Mouse (Mus musculus) gastrocnemius, postnatal 4 days (tissue): Measurements from ENCODE around the gene Sept5. TPM values are rescaled to one million over a fixed set of nuclear protein-coding genes. Genes with fewer than 3 reads are reported as not detected.

Experiments used
- DNase-seq, 2 experiments: peaks; one replicate each; pipeline ENCODE4 v3.0.0; 2021 to 2022; ENCODE audit warnings: low spot score in 2 of 2, mixed read lengths in 2 of 2
- total RNA-seq, 2 experiments: library from RNA; stranded (reverse); gene quantifications; 2 replicates each; pipeline ENCODE4 v1.2.3; 2021

Sept5 gene
- total RNA-seq, 2 experiments from 2014 or later = 11.3 to 12.9 TPM

DNA sequence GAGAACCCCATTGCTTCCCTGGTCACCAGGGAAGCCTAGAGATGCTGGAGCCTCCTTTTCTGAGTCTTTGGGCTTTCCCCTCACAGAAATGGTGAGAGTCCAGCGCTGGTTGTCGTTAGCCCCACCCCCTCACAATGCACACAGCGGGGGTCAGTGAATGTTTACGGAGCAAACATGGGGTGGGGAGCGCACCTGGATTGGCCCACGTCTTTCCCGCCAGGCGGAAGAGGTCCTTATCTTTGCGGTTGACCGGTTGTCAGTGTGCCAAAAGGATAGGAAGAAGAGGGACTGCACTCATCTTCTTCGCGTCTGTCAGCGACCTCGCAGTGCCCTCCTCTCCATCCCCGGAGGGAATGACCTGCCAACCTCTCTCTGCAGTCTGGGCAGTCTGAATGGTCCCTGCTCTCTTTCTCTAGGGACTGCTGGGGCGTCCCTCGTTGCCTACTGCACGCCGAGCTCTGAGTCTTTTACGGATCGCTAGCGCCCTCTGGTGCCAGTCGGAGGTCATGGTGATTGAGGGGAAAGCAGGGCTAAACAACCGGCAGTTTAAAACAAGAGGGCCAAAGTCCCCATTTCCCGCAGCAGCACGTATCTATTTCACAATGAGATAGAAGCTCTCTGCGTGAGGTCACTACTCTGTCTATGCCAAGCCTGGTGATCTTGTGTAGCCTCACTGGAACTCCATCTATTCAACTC, 12.2 kb downstream of the Sept5 start:
- DNase-seq = peak; percentile 71 to 85

DNA sequence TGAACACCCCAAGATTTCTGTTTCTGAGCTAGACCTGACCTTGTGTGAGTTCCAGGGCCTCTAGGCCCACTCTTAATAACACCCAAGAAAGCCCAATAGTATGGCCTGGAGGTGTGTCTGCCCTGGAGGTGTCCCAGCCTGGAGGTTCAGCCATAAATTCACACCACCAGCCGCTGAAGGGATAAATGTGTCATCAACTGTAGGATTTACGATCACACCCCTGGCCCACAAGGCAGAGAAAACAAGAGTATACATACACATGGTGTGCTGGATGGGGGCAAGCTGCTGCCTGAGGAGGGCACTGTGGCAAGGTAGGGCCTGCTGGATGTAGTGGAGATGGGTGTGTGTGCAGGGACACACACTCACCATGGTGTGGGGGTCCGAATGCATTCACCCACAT, 16.5 kb downstream of the Sept5 start:
- no peak for DNase-seq

DNA sequence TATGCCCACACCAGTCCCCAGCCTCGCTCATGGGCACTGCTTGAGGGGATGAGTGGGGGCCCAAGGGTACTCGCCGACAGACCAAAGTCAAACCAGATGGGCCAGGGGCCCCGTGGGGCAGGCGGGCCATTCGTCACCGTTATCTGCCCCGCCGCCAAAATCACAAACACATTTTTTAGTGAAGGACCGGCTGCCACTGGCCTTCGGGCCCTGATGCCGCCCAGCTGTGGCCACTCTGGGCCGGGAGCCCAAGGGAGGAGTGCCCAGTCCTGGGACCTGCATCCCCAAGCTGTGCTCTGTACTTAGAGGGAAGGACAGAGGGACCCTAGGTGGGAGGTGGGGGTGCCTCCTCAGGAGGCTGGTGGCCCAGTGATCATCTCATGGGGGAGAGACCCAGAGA, 18.0 kb downstream of the Sept5 start:
- no peak for DNase-seq

DNA sequence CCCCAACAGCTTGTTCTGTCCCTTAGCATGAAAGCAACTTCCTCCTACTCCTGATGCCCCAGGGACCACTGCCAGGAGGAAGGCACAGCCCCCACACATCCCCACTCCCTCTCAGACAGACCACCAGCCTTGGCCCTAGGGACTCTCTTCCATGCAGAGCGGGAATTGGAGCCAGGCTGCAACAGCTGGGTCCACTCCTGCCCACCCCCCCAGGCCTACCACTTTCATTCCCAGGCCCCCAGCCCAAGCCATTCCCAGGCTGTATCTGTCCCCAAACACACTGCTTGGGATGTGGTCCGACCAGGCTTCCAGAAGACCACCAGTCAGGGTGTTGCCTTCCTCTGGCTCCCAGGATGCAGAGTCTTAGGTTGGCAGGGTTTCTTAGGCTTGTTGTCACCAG, 20.7 kb downstream of the Sept5 start:
- no peak for DNase-seq

DNA sequence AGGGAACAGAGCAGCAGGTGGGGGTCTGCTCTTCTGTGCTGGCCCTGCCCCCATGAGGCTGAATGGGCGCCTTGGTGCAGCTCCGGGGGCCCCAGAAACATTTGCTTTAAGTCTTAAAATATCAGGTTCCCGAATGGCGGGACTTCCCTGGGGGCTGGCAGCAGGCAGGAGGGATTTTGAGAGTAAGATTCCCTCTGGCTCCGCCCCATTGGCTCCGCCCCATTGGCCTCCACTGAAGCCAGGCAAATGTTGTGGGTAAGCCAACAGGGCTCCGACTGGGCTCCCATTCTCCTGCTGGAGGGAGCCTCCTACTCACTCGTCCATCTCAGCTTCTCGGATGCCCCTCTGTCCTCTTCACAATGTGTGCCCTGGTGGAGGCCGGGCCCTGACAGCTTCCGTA, 21.5 kb downstream of the Sept5 start:
- DNase-seq = peak in 1 of 2 experiments; percentile 31

DNA sequence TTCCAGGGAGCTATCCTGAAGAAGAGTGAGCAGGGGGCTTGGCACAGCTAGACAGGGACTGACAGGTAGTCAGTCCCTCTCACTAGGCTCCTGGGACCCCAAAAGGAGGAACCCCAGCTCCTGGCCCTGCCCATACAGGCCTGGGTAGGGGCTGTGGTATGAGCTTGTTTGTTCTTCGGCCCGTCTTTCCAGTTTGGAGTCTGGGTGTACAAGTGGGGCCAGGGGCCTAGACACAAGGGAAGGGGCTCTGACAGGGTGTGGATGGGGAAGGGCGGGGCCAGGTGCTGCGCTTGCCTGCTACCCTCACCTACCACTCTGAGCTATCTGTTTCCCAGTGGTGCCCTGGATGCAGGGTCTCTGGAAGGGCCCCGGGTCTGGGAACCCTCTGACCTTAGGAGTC, 24.0 kb downstream of the Sept5 start:
- no peak for DNase-seq

DNA sequence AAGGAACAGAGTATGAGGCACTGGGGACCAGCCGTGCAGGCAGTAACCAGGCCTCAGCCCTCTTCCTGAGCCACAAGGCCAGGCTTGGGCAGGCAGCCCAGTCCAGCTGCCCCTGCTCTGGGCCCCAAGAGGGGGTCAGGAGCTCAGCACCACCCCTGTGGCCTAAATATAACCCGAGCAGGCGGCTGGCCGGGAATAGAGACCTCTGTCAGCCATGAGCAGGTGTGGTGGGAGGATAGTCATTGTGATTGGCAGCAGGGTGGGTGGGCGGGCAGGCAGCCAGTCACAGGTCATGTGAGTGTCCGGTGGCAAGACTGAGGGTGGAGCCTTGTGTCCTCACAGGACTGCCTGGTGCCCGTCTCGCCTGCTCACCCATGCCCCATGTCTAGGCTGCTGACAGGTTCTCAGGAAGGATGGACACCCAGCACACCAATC, 25.5 kb downstream of the Sept5 start:
- peak in 1 of 2 experiments; percentile 68 for DNase-seq

DNA sequence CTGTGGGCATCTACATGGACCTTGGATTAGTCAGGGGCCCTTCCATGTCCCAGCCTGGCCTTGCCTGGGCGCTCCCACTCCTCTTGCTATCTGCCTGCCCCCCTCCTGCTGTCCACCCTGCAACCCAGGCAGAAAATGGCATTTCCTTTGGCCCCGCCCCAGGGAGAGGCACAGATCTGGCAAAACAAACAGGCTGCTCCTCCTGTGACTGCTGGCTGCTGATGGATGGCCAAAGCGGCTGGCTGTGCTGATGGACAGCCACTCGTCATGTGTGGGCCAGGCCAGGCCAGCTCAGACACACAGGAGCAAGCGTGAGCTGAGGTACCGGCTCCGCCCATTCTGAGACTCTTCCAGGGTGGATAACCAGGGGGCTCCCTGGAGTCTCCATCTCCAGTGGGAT, 28.3 kb downstream of the Sept5 start:
- no peak for DNase-seq

DNA sequence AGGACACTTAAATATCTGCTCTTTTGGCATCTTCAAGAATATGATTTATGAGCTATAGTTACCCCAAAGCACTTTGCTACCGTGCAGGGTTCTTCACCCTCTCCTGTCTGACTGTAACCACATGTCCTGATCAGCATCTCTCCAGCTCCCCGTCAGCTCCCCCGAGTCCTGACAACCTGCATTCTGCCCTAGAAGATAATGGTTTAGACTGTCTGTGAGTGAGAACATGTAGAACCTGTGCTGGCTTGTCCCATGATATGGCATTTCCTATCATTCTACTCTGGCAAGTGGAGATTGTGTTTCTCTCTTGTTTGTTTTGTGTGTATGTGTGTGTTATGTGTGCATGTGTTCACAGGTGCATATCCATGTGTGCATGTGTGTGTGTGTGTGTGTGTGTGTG, 31.7 kb downstream of the Sept5 start:
- no peak for DNase-seq

DNA sequence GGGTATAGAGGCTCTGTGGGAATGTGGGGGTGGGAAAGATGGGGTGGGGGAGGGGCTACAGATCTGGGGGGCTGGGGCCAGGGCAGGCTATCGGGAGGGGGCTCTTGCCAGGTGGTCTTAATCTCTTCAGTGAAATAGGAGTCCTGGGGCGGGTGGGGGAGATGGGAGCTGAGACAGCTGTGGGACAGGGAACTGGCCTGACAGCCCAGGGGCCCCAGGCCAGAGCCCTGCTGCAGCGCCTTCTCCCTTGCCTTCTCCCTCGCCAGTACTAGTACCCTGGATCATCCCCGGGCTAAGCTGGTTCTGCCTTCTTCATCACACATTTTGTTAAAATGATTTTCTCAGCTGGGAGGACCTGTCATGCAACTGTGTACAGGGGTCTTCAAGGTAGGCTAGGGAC, 33.5 kb downstream of the Sept5 start:
- DNase-seq = no peak

DNA sequence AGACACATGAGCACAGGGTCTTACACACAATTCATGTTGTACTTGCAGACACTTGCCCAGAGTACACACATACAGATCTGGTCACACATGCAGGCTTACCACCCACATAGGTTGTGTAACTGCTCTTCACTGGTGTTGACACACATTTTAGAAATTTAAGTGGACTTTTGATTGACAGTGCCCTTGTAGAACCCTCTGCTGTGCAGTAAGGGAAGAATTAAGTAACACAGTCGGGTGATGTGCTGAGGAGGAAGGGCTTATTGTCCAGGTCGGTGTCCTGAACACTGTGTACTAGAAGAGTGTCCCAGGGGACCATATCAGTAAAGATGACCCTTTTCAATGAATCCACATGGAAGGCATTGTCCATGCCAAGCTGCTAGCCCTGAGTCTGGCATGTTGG, 35.8 kb downstream of the Sept5 start:
- no peak for DNase-seq

DNA sequence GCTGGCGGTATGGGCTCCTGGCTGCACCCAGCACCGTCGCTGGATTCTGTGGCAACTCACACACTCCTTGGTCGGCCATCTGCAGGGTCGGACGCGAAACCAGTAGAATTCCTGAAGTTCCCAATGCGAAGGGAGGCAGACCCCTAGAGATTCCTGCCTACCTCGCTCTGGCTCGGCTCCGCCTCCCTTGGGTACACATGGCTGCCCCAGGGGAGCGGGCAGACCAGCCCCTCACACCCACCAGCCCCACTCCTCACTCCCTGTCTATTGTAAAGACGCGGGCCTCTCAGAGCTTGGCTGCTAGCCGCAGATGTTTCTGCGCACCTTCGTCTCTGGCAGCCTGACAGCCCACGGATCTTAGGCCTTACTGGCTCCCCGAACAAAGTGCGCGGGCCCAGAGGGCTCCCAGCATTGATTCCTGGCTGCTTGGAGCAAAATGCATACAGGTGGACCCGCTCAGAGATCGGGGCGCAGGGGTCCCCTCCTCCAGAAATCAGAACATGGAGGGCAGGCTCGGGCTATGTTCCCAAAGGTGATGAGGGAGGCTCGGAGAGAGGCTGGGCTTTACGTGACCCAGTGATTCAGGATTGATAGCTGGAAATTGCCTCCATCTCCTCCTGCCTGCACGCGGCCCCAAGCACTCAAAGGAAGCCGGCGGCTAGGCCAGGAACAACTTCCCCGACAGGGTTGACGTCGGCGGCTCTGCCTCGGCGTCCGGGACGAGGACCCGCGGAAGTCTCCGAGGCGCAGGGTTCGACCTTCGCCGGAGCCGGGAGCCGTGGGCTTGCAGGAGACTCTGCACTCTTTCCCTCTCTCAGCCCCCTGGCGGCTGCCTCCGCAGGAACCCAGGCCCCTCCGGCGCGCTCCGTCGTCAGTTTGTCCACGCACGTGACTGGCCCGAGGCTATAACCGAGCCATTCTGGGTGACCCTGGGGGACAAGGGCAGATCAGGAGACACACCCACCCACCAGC, 38.4 kb downstream of the Sept5 start:
- no peak for DNase-seq

DNA sequence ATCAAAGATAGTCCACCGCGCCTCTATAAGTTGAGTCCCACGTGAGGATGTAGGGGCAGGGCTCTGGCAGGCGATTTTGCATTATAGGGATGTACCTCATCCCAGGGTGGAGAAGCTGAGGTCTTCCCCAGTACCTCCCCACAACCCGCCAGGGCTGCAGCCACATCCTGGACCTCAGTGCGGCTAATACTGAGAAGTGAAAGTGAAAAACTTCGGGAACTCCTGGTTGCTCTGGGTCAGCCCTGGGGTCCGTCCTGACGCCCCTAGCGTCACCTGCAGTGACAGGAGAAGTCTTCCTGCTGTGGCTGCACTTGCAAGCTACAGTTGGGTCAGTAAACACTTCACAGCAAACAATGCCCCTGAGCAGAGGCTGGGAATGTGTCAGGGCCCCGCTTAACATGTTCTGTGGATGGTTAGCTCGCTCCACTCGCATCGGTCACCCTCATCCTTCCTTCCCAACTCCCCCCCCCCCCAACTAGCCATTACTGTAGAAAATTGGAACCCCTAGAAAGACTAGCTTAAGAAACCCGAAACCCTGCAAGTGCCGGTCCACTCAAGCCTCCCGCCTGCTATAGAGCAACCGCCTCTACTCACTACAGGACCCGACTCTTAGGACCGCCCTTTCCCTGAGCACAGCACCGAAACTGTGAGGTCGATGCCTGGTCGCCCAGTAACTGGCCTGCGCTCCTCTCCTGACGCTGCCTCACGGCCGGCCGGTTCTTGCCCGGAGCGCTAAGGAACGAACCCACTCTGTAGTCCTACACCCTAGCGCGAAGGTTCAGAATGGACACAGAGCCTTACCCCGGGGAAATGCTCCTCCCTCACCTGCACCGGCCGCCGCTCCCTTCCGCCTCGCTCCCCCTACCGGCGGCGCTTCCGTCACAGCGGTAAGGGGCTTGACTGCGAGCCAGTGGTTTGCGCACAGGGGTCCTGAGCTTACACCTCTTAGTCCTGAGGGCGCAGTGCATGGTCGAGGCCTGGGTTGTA, 39.7 kb downstream of the Sept5 start, which contains the start of gene Tbx1:
Gene Tbx1, minus strand, starts transcription at position 868 of the 987 bp plus-strand sequence.
- DNase-seq = no peak

DNA sequence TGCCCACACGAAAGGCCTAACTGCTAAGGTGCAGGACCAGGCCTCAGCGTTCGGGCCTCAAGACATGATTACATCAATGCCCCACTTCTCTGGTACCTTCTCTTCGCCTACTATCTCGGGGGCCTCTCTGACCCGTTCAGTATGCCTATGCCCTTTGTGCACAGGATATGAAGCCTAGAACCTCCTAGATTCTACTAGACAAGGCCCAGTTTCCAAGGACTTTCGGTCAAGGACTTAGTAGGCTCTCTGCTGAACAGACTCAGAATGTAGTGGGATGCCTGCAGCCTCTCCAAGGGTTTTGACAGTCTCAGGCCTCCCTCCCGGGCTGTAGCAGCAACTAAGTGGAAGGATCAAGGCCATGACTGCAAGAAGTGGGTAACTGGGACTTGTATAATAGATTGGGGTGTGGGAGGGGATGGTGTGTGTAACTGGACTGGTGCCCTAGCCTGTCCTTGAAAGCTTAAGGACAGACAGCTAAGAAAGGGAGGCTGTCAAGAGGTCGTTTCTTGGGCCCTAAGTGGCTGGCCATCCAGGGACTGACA, 40.6 kb downstream of the Sept5 start:
- no peak for DNase-seq

DNA sequence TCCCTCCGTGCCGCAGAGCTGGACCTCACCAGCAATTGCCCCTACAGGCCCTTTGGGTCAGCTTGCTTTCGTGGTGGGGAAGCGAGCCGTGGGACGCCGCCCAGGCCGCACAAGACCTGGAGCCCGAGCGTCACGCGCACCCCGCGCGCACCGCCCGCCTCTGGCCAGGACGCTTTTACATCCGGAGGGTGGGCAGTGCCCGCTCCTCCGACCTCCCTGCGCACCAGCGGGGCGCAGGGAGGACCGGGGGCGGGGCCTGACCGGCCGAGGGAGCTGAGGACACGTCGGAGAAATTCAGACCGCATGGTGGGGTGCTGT, 41.1 kb downstream of the Sept5 start:
- DNase-seq = no peak

DNA sequence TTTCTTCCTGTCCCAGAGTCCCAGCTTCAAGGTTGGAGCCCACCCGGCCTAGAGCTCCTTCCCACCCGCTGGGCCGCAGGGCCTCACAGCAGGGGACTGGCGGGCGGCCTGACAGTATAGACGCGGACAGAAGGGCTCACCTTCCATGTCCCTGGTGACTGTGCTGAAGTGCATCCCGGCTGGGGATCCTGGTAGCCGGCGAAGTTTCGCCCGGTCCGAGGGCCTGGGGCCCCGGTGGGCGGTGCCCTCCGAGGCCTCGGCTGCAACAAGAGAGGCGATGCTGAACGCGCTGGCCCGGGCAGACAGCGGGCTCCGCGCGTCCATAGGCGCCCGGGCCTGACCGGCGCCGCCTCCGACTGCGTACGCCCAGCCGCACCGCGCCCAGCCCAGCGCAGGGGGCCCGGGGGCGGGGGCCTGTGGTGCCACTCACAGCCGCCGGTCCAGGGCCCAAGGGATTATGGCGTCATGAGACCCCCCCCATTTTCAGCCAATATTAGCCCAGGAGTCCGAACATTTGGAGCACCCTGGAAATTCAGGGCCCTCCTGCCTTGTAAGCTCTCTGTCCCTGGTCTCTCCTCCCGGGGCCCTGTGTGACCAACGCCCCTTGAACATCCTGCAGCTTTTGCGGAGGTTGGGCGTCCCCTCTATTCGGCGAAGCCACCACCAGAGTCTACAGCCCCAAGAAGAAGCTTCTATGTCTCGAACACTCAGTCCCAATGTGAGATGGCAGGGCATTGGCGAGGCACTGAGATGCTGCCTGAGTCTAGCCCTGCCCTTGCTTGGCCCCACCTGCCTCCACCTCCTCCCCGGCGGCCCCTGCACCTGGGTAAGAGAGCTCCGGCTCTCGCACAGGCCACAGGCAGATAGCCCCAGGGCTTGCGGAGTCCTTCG, 41.7 kb downstream of the Sept5 start:
- DNase-seq = no peak

DNA sequence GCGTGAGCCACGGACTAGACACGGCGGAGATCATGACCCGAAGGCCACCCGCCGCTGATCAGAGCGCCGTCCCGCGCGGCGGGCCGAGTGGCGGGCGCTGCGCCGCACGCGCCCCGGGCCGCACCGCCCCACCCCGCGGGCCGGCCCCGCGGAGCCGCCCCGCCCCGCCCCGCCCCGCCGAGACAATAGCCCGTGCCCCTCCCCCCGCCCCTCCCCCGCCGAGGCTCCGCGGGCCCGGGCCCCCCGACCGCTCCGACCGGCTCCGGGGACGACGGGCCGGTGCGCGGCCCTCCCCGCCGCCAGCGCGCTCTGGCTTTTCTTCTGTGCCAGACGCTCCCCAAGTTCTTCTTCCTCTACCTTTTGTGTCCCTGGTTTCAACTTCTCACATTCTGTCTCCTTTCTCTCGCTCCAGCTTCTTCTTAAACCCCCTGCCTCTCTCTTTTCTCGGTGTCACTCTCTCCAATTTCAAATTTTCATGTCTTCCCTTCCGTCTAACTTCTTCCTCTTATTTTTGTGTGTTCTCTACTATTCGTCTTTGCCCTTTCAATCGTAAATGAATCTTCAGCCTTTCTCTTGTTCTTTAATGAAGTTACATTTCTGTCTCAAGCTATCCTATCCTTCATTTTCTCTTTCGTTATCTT, 42.7 kb downstream of the Sept5 start:
- DNase-seq = no peak

DNA sequence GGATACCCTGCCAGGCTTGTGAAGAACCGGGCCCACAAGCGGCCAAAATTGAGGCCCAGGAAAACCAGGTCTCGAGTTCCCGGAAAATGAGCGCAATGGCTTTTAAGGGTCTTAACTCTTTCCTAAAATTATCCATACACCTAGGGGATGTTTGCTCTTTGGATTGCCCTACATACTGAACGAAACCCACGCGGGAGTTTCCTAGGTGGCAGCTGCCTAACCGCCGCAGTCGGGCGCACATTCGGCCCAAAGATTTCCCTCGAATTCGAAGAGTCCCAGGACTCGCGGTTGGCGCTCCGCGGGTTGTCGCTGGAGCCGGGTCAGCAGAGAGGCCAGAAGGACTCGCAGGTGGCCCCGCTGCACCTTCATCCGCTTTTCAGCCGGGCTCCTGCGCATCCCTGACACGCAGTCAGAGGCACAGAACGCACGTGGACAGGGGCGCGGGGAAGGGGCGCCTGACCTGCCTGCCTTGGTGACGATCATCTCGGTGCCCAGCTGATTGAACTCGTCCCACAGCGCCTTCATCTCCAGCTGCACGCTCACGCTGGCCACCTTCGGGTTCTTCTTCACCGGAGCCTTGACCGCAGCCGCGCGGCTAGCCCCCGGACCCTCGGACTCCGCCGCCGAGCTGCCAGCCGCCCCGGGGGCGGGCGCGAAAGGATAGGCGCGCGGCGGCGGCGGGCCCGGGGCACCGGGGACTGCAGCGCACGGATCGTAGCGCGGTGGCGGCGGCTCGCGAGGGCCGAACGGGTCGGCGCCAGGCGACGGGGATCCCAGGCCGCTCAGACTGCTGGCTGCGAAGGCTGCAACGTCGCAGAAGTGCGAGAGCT, 43.5 kb downstream of the Sept5 start:
- DNase-seq = no peak

DNA sequence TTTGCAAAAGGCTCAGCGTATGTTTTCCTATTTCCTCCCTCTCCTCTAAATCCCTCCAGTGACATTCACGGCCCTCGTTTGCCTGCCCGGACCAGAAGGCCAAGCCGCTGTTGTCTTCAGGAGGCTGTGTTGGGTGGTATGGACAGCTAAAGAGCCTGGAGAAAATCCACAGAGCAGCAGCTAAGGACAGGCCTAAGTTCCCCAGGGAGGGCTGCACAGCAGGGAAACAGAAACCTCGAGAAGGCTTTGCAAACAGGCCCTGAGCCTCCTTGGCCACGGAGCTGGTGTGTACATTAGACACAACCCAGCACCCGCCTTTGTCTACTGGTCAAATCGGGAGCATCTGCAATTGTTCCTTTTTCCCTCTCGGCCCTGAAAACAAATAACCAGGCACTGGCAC, 44.1 kb downstream of the Sept5 start:
- DNase-seq = no peak
